Mouse (Mus musculus): Measurements from ENCODE around the gene Ldhb.
A peak's percentile ranks its signal among the peaks of the same experiment; 100 is the strongest.
"Not testable (repeated sequence)": the region's sequence is repeated elsewhere in the genome, so short reads cannot be mapped to it uniquely, and the experiment has no call there.

The Ldhb gene

DNA sequence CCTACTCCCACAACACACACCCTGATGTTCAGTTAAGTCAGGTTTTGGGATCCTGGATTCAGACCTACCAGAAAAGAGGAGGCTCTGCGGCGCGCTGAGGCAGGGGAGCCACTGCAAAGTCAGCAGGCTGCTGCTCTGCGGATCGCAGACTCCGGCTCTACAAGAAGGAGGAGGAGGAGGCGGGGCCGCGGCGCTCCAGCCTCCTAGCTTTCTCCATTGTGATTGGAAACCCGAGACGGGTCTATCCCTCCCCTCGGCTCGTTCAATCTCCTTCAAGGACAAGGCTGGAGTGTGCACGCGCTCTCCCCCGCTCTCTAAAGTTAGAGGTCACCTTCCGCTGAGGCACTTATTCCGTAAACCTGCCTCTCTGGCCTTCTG is at the start of gene Ldhb:
Gene Ldhb (minus strand): TSS at position 173 of the 378 bp plus-strand sequence.
- DNase-seq (ENCODE audit: low spot score), result peak; percentile 92

DNA sequence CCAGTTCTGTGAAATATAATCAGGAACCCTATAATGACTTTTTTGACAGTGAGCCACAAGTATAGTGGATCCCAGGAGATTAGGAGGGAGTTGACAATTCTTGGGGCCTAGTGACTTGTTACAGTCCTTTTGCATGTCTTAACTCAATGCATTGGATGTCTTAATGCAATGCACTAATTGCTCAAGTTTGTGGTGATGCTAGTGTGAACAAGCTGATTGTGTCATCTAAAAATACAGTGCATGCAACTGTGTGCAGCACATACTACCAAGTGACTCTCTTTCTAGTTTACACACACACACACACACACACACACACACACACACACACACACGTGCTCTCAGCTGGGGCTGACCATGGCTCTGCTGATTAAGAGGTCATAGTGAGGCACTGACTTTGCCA is 48.2 kb upstream of the Ldhb start:
- no peak for DNase-seq (ENCODE audit: low spot score)

- DNase-seq (ENCODE audit: low spot score), result no peak
These were observed 43.7 kb upstream of the Ldhb start for GRCm38 (mm10) chr6:142551482-142551881.

GRCm38 (mm10) chr6:142550871-142551270 is 43.1 kb upstream of the Ldhb start:
- no peak for DNase-seq (ENCODE audit: low spot score)

- no peak for DNase-seq (ENCODE audit: low spot score)
These were observed 40.6 kb upstream of the Ldhb start for GRCm38 (mm10) chr6:142548377-142548776.

- no peak for DNase-seq (ENCODE audit: low spot score)
These were observed 37.4 kb upstream of the Ldhb start for GRCm38 (mm10) chr6:142545132-142545531.

GRCm38 (mm10) chr6:142543648-142544047 is 35.9 kb upstream of the Ldhb start:
- no peak for DNase-seq (ENCODE audit: low spot score)

DNA sequence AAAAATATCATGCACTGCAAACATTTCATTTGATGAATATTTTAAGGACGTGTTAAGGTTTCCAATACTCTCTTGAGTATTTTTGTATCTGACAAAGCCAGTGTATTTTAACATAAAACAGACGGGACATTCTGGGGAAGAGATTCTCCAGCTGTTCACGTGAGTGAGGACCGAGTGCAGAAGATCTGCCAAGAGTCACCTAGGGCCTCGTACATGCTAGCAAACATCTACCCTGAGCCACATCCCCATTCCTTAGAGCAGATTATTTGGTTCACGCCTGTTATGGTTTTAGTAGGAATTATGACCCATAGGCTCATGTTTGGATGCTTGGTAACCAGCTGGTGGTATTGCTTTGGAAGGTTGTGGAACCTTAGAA is 35.0 kb upstream of the Ldhb start:
- DNase-seq (ENCODE audit: low spot score), result no peak

DNA sequence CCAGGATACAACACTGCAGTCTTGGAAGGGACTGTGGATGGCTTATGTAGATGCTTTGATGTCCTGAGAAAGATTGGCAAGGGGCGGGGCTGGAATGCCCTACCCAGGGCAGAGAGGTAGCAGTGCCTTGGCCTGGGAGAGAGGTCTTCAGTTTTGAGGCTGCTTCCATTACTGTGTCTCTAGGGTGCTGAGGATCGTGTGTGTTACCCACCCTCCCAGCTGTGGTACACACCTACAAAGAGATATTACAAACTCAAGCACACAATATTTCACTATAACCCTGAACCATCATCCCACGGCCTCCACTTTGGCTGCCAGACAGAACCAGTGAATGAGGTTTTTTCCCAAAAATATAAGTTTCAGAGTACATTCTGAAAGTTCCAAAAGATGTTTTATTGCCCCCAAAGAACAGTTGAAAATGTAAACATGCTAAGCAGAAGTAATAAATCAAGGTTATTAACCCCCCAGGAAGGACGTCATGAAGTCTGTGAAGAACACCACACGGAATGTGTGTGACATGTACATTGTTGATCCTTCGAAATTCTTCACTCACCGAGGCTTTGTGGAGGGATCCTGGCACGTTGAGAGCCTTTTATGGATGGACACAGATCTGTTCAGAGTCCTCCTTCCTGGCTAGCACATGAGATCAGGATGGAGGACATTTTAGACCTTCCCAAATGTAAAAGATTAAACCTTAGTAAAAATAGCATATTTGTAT is 34.5 kb upstream of the Ldhb start:
- DNase-seq (ENCODE audit: low spot score), result no peak

DNA sequence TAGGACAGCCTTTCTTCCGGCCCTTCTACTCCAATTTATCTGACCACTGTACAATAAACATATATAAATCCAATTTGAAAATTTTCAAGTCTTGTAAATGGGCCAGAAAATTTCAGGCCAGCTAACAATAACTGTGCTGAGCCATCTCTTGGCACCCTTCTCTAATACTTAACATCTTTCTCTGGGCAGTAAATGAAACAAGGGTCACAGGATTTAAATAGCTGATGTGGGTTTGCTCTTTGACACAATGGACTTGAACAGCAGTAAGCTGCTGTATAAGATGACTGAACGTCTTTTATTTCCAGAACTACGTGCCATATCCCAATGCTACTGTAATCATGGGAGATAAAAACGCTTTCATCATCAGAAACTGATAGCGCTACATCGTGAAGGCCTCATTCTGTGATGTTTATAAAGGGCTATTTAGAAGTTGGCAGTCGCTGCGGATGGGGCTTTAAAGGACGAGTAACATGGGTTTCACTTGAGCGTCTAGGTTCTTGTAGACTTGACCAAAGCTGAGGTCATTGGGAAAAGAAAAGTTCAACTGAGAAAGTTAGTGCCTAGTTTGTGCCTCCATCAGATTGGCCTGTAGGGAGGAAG is 32.9 kb upstream of the Ldhb start:
- no peak for DNase-seq (ENCODE audit: low spot score)

- no peak for DNase-seq (ENCODE audit: low spot score)
These were observed 32.4 kb upstream of the Ldhb start for GRCm38 (mm10) chr6:142540131-142540530.

DNA sequence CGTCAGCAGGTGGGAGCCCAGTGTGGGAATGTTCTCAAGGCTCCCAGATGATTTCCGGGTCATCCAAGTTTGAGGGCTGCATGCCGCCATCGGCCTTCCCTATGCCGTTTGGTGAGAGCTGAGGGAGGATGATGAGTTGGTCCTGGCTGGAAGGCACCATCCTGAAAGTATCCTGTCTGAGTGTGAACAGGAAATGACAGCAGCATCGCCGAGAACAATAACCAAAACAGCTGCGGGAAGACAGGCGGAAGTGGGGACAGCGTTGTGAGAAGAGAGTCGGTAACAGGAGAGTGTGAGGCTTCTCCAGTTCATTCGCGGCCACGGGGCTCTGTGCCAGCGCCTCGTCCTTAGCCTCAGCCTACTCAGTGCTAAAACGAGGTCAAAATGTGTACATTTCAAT is 30.7 kb upstream of the Ldhb start:
- DNase-seq (ENCODE audit: low spot score), result no peak

DNA sequence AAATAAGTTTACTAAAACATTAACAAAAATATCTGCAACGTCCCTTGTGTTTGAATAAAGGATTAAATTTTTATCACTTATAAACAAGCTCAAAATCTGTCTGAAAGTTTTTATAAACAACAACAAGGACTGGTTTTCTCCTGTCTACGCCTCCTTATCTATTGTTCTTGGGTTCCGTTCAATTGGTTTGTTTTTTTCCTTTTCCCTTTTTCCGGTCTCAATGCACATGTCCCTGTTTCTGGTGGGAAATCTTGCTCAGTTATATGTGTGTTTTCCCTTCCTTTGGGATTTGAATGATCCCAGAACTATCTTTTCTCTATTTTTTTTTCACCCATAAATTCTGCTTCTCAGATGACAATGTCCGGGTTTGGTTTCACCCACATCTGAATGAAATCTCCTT is 25.7 kb upstream of the Ldhb start:
- no peak for DNase-seq (ENCODE audit: low spot score)

GRCm38 (mm10) chr6:142532686-142533085 is 24.9 kb upstream of the Ldhb start:
- DNase-seq (ENCODE audit: low spot score), result no peak

- DNase-seq (ENCODE audit: low spot score), result no peak
These were observed 24.4 kb upstream of the Ldhb start for GRCm38 (mm10) chr6:142532141-142532540.

- no peak for DNase-seq (ENCODE audit: low spot score)
These were observed 22.6 kb upstream of the Ldhb start for GRCm38 (mm10) chr6:142530378-142530777.

DNA sequence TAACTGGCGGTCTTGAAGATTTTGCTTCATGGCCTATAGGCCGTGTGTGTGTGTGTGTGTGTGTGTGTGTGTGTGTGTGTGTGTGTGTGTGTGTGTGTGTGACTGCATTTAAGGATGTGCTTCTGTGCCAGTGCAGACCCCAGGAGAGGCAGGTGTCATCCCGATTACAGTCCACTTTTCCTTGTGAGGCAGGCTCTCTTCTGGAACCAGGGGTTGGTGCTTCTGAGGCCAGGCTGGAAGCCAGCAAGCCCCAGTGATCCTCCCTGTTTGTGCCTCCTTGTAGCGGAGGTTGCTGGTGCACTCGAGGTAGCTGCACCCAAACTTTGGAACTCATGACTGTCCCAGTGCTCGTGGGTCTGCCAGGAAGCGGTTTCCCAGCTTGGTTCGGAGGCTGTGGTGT is 21.9 kb upstream of the Ldhb start:
- DNase-seq (ENCODE audit: low spot score), result no peak

DNA sequence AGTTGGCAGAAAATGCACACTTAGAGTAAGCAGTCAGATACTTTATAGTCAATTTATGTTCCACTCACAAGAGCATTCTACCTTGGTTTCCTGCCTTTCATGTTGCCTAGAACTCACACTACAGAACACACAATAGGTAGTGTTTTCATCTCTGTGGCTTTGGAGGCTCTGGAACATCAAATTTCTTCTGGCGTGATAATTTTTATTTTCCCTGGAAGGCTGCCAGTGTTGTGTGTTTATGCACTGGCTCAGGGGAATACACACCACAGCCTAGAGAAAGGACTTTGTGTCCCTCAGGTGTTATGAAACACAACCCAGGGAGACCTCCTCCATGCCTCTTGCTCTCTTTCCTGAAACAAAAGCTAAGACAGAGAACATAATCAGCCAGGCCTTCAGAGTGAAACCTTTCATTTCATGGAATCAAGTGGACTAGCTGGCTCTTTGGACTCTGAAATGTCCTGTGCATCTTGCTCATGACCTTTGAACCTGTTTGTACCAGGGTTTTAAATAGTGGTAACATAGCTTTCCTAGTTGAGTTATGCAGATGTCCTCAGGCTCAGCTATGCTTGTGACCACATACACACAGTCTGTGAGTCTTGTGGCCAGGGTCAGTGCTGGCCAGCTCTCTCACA is 20.3 kb upstream of the Ldhb start:
- no peak for DNase-seq (ENCODE audit: low spot score)

DNA sequence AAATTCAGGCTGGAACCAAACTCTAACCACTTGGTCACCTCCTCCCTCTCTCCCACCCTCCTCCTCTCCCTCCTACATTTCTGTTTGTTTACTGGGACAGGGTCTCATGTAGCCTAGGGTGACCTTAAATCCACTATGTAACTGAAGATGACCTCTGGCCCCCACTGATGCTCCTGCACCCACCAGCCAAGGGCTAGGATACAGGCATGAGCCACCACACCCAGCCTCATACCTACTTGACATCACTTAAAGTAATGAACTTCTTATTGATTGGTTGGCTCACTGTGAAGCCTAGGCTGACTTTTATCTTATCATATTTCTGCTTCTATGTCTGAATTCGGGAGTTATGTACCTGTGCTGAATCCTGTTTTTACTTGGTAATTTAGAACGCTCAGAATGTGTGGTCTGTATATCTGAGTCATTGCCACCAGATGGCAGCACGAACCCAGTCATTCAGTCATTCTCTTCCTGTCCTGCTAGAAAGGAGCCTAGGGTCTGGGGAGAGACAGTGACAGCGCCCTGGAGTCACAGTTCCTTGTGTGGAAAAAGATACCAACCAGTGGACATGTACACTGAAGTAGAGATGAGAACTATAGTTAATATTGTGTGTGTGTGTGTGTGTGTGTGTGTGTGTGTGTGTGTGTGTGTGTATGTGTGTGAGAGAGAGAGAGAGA is 17.0 kb upstream of the Ldhb start:
- DNase-seq (ENCODE audit: low spot score), result peak; percentile 88

DNA sequence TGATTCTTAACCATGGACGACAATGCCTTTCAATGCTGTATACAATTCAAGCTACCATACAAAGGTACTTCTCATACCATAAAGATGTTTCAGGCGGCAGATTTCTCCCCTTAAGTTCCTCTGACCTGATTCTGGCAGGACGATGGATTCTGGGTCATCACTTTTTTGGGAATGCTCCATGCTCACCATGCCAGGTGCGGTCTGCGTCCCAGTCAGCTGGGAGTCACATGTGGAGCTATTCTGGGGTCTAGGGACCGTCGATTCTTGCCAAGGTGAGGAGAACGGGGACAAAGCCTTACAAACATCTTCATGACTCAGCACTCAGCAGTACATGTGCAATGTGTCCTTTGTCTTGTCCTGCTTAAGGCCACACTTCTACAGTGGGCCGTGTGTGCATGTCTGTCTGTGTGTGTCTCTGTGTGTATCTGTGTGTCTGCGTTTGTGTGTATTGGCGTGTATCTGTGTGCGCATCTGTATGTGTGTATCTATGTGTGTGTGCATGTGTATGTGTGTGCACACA is 13.9 kb upstream of the Ldhb start:
- DNase-seq (ENCODE audit: low spot score), result no peak

- peak; percentile 86 for DNase-seq (ENCODE audit: low spot score)
These were observed 11.4 kb upstream of the Ldhb start for GRCm38 (mm10) chr6:142519110-142519509.

DNA sequence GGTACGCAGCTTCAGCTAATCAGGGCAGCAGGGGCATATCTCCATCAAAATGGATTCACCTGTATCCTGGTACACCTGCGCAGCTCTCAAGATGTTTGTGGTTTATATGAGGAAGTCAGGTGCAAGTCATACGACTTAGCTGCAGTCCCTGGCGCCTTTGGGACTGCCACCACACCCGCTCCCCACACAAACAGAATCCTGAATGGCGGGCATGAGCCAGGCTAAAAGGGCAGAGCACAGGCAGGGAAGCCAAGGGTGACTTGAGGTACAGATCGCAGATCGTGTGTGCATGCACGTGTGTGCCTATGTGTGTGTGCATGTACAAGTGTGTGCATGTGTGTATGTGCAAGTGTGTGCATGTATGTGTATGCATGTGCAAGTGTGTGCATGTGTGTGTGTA is 7.6 kb upstream of the Ldhb start:
- DNase-seq (ENCODE audit: low spot score), result not testable (repeated sequence)

DNA sequence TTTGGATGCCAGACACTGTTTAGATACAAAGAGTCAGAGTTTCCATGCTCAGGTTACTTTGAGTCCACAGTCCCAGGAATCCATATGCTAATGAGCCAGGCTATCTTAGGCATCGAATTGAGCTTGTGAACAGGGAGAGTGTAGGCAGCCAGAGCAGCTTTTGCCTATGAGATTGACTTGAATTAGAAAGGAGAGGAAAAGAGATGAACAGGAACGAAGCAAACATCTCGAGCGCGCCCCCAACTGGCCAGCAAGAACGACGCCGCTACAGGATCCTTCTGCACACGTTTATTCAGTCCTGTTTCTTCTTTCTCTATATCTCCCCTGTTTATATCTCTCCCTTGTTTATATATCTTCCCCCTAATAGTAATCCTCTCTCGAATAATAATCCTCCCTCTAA is 7.2 kb upstream of the Ldhb start:
- DNase-seq (ENCODE audit: low spot score), result no peak
